Mouse (Mus musculus) liver (tissue): ENCODE results near the gene Tmem168.

Experiments used
- DNase-seq: peaks from one replicate; pipeline ENCODE4 v3.0.0-alpha.2; 2020; ENCODE audit warnings: mixed read lengths

The Tmem168 gene

DNA sequence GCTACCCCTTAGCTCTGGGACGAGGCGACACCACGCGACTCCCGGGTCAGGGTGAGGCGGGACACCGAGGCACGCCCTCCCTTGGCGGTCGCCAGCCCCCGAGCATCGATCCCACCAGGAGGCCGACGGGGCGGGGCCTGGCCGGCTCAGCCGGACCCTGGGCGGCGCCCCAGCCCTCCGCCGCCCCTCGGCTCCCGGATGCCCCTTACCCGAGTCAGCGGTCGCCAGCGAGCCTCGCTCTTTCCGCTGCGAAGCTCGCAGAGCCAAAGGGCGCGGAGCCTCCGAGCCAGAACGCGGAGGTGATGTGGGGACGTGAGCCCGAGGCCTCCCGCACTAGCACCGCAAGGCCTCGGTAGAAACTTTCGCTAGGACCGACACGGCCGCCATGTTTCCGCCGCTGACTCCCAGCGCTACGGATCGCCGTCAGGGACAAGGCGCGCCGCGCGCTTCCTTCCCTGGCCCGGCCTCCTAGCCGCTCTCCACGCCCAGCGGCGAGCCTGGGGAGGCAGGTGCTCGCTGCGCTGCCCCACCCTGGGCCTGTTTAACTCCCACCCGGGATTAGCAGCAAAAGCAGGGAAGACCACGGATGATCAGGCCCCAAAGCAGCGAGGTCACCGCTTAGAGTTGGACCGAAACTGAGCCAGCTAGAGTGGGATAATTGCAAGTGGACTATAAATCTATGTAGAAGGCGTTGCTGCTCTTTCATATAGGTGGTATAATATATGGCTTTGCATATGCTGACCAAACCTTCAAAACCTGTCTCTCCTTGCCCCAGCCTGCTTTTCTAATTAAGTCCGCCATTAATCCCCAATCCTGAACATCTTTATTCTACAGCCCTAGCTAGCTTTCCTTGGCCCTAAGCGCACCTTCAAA lies at the start of gene Tmem168:
Gene Tmem168 (minus strand): TSS at position 480 of the 873 bp plus-strand sequence.
- DNase-seq = peak; percentile 92

DNA sequence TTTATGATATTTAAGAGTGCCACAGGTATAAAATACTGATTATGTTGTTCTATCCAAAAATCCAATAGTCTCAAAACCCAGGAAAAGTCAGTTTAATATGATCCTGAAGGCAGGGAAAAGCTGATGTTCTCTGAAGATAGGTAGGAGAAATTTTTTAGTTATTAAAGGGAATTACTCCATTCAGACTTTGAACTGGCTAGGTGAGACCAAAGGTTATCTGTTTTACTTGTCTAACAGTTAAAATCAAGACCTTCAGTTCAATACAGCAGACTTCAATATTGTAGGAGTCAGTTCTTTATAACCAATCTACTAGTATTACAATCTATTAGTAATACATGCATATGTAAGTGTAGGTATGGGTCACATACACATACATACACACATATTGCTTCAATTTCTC lies 46.2 kb upstream of the Tmem168 start:
- no peak for DNase-seq

DNA sequence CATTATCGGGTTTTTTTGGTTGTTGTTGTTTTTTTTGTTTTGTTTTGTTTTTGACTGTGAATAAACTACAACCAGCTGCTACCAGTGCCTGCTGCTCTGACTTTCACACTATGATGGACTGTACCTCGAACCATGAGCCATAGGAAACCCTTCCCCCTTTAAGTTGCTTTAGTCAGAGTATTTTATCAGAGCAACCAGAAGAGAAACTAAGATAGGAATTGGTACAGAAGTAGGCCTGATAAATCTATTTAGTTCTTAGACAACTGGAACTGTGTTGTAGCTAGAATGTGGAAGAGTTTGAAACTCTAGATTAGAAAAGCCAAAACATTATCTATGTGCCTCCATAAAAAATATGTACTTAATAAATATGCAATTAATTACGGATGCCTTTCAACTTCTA lies 44.4 kb upstream of the Tmem168 start:
- DNase-seq = no peak

DNA sequence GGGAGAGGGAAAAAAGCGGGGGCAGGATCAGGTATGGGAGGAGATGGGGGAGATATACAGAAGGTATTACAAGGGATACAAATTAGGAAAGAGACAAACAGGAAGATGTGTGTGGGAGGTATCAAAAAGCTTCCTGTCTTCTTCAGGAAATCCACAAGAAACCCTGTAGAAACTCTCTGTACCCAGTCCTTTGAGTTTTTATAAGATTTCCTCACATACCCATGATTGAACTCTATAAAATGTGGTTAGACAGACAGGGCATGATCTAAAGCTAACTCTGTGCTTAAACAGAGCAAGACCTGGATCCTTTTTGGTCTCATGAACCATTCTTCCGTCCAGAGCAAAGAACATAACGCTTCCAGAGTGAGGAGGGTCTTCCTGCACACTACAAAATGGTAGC lies 43.0 kb upstream of the Tmem168 start:
- no peak for DNase-seq

DNA sequence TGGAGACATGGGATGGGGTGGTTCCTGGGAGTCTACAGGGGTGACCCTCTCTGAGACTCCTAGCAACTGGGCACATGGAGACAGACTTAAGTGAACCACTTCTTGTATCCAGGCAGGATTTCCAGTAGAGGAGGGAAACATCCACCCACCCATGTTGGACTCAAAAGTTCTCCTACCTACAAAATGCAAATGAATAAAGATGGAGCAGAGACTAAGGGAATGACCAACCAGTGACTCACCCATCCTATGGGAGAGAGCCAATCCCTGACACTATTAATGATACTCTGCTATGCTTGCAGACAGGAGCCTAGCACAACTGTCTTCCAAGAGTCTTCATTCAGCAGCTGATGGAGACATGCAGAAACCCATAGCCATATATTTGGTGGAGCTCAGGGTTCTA lies 40.4 kb upstream of the Tmem168 start:
- no peak for DNase-seq

DNA sequence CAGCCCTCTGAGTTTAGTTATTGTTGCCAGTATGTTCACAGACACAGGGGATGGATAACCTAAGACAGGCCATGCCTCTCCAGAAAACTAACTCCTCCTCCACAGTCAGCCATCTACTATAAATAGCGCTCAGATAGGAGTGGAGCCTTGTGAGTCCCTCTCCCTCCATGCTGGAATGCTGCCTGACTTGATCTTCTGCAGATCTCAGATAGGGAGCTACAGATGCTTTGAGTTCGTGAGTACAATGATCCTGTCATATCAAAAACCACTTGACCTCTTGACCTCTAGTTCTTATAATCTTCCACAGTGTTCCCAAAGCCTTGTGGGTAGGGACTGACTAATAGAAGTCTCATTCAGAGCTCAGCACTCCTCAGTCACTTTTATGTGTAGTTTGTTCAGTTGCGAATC lies 28.7 kb upstream of the Tmem168 start:
- DNase-seq = no peak

DNA sequence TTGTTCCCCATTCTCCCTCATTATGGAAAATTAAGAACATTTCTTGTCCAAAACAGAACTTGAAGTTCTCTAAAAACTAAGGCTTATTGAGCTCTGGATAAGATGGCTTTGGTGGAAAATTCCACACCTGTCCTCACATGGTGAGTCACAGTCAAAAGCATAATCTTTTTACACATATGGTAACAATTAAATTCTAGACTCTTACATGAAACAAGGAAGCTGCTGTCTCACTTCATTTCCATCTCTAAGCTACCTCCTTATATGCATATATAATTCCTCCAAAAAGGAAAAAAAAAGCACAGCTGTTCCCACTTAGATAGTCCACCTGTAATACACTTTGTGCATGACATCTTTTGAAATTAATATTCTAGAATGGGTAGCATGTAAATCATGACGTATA lies 24.7 kb upstream of the Tmem168 start:
- no peak for DNase-seq

DNA sequence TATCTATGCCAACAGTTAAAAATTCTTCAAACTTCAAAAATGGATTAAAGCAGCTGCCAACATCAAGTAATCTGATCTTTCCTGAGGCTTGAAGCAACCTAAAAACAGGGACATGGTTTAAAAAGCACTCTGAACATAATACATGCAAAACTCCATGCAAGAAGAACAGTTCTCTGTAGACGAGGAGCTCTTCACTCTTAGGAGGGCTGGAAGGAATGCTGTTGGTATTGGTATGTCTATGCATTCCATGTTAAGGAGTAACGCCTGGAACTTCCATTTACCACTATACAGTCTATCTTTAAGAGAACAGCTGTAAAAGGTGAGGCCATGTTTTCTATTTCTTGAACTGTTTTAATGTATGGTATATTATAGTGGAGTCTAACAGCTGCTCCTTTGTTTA lies 22.7 kb upstream of the Tmem168 start:
- DNase-seq = no peak

DNA sequence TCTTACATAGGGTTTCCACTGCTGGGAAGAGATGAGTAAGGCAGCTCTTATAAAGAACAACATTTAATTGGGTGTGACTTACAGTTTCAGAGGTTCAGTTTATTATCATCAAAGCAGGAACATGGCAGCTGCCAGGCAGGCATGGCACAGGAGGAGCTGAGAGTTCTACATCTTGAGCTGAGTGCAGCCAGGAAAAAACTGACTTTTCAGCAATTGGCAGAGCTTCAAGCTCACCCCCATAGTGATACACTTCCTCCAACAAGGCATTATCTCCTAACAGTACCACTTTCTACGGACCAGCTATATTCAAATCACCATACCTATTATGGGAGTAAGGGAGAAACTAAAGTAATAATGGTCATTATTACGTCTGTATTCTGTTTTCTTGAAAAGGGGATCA lies 11.7 kb upstream of the Tmem168 start:
- no peak for DNase-seq

DNA sequence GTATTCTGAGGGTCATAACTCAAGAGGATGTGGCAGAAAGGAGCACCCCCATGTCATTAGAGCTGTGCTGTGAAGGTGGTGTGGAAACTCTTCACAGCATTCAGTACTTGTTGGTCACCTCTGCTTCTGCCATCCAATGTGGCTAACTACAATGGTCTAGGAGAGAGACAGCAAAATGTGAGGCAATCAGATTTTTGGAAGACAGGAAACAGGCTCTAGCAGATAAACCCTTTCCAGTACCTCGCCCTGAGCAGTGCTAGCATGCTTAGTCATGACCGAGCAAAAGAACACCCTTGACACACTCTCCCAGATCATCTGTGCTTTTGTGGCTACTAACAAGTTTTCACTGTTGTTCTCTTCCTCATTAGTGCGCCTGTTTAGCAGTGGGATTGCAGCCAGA lies 9.2 kb upstream of the Tmem168 start:
- DNase-seq = peak; percentile 12

DNA sequence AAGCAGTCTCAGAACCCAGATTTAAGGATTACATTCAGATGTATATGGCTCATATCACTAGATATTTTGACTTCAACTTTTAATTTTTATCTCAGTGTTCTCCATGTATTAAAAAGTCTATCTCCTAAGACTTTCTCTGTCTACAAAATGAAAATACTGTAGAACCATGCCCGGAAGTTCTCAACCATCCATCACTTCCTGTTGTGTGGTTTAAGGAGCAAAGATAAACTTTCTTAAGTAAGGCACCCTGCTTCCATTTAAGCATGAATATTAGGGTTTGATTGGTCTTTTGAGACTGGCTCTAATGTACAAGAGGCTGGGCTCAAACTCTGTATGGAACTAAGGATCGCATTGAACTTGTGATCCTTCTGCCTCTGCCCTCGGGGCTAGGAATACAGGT lies 6.7 kb upstream of the Tmem168 start:
- DNase-seq = no peak

DNA sequence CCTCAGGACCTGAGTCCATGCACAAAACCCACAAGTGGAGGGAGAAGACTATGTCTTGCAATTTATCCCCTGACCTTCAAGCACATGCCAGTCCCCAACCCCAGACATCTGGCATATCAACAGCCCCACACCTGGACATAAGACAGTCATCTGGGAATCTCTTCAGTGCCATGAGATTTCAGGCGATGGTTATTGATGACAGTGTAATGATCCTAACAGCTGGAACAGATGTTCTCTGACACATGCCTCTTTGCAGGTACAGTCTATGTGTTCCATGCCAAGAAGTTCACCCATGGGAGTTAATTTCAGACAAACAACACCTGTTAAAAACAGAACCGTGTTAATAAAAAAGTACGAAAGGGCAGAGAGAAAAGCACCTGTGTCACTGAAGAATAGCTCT lies 5.8 kb upstream of the Tmem168 start:
- DNase-seq = no peak

DNA sequence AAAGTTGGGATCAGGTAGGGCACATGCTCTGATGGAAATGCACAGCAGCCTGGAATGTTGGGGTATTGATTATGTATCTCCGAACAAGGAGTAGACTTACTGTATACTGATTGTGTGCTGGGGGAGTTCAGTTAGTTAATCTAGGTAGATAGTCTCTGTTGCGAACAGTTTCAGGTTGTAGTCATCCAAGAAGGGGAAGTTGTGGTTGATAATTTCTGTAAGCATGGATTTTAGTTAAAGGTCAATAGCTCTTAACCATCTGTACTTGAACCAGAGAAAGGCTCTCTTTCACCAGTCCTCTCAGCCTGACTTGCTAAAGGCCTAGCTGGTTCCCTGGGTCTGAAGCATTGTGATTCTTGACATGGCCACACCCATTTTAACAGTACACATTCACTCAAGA lies 3.0 kb upstream of the Tmem168 start:
- no peak for DNase-seq

DNA sequence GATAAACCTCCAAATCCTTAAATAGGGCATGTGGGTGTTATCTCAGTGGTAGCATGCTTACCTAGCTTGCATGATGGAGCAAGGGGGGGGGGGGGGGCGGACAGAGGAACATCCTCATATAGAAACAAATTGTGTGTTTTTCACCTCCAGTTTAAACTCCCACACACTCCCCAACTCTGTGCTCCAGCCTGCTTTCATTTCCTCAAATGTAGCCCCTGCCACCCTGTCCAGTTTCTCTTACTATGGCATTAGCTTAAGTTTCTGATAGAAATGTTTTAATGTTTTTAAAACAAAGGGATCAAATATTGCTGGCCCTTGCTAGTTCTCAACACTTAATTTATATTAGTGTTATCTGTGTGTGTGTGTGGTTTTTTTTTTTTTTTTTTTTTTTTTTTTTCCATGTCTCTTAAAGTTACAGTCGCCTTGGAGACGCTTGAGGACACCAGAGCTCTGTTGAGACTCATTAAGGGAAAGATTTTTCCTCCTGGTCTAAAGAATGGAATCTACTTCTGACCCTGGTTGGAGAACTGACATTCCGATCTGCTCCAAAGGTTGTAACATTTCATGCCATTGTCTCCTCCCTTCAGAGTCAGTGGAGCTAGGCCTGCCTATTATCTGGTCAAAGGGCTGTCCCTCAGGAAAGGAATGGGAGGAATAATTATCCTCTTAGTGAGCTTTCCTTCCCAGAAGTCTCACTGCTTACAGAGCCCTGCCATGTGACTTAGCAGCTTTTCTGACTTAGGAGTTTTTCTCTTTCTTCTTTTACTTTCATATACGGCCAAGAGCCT lies 1.6 kb upstream of the Tmem168 start:
- no peak for DNase-seq

DNA sequence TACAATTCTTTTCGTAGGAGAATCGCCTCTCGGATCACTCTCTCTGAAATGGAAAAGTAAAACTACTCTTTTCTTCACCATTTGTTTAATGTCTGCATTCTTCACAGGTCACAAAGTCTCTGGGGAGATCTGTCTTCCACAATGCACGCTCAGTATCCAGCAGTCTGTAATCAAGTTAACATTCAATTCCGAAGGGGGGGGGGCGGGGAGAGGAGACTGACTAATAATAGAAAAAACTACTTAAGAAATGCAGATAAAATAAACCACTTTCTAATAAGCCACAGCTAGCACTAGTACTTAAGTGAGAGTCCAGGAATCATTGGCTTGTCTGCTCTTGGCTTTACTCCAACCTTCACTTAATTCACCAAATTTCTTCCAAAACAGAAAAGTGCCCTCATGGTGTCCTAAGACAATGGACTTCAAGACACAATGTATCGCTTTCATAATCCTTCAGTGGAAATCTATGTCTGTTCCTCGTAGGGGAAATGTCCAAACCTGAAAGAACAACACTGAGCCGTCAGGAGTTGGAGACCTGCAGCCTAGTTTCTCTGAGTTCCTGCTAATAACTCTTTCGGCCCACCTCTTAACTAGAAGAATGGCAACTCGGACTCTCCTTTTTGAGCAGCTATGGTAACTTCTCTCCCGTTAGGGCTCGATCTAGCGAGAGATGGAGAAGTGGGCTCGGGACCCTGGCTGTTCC lies 829 bp downstream of the Tmem168 start:
- DNase-seq = no peak

DNA sequence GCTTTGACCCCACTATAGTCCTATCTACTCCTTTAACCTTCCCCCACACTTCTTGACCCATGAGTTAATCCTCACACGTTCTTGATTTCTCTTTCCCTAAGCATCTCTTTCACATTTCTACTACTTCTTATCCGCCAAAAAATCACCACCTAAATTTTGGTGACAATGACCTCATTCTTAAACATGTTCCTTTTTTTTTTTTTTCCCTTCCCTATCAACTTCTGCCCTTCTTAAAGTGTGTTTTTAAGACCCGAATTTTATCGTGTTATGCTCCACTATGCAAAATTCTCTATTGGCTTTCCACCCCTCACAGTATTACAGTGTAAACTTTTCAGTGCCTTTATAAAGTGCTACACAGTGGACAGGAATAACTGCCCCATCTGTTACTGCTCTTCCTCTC lies 1.5 kb downstream of the Tmem168 start:
- no peak for DNase-seq

DNA sequence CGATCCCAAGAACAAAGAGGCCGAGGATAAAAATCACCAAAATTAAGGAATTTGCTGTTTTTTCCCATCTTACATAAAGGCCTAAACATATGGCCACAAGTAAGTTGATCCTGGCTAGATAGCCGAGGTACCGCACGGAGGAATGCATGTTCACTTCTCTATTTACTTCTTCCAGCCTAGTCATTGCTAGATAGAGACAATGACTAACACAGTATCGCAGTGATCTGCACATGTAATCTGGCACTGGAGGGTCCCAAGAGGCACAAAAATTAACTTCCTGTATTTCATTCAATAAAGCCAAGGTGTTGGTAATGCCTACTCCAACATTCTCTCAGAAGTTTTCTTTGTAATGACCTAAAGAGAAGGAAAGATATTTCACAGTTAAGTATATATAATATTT lies 4.8 kb downstream of the Tmem168 start:
- DNase-seq = no peak

DNA sequence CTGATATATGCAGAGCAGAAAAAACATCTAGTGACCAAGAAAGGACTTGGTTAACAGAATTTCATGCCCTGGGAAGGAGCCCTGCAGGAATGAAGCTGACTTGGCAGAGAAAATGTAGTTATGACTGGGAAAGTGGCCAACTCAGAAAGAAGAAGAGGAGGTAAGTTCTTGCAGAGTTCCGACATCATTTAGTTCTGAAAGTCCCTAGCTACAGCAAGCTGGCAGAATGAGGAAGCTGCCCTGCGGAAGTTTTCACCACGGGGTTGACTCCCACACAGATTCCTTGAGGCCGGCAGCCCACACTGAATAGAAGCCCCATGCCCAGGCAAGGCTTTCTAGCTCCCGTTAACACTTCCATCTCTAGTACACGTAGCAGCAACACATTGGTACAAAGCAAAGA lies 6.3 kb downstream of the Tmem168 start:
- peak; percentile 30 for DNase-seq

DNA sequence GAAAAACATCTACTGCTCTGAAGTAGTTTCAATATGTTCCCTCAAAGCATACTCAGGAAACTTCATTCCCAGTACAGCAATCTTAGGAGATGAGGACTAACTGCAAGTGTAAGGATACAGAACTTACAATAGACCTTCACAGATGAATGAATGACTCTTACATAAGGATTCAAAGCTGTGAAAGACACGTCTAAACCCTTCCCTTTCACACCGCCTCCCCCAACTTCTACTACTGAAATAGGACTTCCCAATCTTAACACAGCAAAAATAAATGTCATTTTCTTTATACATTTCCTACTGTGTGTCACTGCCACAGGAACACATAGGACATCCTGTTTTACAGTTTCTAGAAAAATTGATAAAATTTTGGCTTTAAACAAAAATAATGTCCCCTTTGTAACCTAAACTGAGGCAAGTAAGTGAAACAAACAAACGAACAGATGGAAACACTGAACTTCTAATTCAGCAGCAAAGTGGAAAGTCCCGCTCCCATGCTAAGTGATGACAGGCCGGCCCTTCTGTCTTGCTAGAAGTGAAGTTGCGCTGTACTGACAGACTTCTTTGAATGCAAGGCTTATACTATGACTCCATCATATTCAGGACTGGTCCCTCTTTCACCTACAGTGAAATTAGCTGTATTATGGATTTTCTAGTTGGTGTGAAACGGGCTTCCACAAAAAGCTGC lies 9.5 kb downstream of the Tmem168 start:
- DNase-seq = no peak

DNA sequence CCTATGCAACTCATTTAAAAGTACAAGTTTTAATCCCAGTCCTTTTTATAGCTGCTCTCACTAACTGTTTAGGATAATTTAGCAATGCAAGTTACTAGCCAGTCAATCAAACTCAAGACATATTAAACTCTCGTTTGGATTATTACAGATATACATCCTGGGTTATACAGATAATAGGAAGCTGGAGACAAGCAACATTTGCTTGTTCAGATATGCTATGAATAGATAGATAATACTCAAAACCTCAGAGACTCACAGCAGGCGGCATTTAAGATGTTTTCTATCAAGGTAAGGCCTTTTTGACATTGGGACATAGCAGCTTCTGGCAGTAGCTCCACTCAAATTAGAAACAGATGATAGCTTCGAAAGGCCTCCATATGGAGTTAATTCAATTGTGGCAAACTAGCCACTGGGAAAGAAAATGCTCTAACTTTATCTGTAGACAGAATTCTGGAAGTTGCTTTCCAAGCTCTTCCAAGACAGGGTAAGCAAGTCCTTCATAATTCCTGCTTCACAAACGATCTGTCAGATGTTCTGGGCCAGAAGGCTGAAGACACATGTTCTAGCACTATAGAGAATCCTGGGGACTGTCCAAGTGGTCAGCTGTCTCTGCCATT lies 15.1 kb downstream of the Tmem168 start:
- no peak for DNase-seq

DNA sequence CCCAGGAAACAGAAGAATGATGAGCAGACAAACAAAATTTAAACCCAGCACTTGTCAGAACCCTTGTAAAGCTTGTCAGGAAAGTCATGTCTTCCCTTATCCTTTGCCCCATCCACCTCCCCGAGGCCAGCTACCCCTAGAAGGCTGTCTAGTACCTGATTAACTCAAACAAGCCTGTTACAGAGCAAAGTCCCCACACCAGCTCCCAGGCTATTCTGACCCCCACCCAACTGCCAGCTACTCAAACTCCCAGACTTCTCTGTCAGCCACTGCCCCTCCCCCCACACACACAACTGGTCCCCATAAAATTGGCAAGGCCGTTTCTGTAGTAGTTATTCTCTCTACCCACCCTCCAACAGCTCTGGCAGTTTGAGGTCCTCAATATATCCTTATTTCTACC lies 21.3 kb downstream of the Tmem168 start:
- peak; percentile 63 for DNase-seq

DNA sequence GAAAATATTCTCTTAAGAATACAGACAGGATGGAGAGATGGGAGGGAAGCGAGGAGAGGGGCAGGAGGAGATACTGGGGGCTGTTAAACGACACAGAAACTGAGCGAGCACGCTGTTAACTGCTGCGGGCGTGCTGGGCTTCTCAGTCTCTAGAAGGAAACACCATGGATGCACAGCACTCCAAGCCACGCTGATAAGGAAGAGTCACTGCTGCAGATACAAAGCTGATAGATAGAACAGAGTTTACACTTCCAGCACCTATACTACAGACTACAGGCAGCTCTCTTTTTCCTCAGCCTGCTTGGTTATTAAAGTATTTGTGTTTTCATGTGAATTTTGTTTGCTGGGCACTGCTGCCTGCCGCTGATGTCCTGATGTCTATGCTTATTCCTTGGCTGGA lies 21.7 kb downstream of the Tmem168 start:
- DNase-seq = peak; percentile 13

DNA sequence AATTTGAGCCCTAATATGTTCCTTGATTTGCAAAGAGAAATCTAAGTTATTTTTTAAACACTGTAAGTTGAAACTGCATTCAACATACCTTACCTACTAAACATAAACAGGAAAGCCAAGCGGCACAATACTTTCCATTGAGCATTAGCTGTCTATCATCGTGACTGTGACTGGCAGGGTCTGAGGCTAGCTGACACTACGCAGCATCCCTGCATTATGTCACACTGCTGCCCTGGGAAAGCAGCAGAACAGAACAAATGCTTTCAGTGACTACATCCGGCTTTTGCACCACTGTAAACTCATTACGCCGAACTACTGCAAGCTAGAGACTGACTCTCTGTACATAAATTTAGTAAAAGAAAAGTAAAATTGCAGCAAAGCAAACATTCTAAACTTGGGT lies 23.1 kb downstream of the Tmem168 start:
- no peak for DNase-seq
